Mouse (Mus musculus) layer of hippocampus, postnatal 36 days (tissue): ENCODE data around the gene 9430015G10Rik. TPM values are rescaled to one million over a fixed set of nuclear protein-coding genes. Genes with fewer than 3 reads are reported as not detected.
"Not testable (repeated sequence)": the region's sequence is repeated elsewhere in the genome, so short reads cannot be mapped to it uniquely, and the experiment has no call there.

Source experiments
- DNase-seq, 2 experiments: peaks; one replicate each; pipeline ENCODE4 v3.0.0; 2022
- total RNA-seq, 2 experiments: library from RNA; stranded (reverse); gene quantifications; 2 replicates each; pipeline ENCODE4 v1.2.3; 2021

The 9430015G10Rik gene
- total RNA-seq, 2 experiments from 2014 or later: 31.5 to 32.1 TPM

DNA sequence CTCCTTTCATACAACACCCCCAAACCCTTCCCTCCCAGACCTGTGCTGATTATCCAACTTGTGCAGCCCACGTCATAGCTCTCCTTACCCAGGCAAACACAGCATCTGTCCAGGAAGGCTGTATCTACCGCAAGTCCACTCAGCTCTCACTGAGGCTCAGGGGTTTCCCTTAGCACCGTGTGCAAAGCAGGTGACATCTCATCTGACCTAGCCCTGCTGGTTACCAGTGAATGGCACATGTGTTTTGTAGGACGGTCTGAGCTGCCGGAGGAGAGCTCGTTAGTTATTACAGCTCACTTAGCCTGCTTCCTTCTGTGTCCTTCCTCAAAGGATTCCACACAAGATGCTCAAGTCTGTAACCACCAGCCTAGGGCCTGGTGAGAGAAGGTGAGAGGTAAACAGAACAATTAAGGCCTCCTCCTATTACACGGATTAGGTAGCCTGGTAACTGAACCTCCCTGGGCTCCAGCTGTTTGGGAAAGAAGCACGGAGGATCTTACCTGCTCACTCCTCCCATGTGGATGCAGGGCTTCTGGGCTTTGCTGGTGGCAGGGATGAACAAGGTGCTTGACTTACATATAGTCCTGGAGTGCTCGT lies 11.9 kb upstream of the 9430015G10Rik start:
- no peak for DNase-seq

DNA sequence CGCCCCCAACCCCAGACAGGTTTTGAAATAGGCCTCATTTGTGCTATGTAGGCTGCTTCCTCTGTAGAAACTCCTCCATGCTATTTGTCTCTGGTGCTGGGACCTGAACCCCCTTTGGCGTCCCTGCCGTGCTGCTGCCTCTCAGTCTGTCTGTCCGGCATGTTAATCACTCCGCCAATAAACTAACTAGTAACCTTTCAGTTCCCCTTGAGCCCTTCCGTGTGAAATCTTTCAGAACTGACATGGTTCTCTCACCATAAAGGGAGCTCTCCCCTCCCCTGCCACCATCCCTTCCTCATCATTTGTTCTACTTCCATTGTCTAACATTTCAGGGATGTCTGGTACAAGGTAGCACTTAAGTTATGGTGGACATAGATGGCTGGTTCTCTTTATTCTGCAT lies 10.4 kb upstream of the 9430015G10Rik start:
- no peak for DNase-seq

DNA sequence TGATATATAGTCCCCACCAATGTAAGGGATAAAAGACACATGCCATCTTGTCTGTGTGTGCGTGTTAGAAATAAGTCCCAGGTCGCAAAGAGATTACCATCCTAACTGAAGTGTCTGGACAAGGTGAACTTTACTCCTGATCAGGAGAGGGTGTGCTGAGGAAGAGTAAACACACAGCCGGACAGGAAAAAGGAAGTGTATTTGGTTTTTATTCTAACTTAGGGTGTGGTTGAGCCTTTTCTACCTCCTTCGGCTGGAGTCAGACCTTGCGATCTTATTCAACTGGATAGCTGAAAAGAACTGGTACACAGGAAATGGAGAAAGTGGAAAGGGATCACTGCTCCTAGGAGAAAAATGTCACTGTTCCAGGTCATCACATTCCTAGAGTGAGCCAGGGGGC lies 9.3 kb upstream of the 9430015G10Rik start:
- no peak for DNase-seq

DNA sequence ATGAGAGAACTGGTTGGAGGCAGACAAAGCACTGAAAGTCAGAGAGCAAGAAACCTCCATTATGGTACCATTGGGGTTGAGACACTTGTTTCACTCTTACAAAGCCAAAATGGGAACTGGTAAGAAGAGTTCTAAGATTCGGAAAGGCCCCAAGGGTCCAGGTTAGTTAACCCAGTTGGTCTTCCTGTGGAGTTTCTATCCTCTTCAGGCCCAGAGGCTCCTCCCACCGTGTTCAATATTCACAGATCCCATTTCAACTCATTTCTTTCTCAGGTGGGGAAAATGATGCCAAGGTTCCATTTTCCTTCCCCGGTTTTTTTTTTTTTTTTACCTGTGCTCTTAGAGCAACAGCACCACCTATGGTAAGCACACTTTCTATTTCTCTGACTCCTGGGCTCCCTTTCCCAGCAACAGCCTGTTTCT lies 8.3 kb upstream of the 9430015G10Rik start:
- DNase-seq: no peak

DNA sequence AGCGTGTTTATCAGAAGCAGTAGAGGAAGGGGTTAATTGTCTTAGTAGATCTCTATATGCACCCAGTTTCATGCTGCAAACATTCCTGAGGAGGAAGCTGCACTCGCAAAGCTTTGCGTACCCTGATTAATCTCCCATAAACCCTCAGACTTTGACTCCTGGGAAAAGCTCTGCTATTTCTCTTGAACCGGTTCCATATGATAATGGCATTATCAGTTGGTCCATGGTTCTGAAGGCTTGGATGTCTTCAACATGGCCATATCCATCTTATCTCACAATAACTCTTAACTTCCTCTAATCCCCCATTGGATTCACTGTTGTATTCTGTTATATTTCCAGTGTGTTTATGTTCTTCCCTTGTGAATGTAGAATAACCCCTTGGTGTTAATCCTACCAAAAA lies 6.4 kb upstream of the 9430015G10Rik start:
- no peak for DNase-seq

DNA sequence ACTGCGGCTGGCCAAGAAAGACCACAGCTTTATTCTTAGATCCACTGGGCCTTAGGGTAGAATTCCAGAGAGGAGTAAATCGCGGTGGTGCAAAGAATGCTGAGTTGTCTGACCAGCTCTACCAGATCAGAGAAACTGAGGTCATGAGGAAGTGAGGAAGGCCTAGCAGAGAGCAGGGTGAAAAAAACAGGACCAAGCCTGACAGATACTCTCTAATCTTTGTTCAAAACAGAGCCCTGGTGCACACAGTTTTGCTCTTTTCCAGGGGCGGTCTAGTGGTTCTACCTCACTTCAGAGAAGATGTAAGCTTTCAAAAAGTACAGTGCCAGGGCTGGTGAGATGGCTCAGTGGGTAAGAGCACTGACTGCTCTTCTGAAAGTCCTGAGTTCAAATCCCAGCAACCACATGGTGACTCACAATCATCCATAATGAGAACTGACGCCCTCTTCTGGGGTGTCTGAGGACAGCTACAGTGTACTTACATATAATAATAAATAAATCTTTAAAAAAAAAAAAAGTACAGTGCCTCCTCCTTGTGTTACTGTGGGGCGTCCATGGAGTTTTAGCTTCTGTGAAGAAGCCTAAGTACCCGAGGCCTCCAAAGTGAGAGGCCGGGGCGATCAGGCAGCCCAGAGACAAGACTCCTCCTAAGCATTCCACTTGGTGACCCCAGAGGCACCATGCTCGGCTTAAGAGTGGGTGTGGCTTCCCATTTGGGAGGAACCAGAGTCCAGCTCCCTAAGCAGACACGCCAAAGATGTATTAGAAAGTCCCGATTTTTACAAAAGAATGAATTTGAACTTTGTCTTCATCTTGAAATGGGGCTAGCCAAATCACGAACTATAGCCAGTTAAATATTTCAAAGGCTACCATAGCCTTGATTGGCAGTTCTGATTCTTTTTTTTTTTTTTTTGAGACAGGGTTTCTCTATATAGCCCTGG lies 906 bp upstream of the 9430015G10Rik start:
- peak in 1 of 2 experiments; percentile 8 for DNase-seq

DNA sequence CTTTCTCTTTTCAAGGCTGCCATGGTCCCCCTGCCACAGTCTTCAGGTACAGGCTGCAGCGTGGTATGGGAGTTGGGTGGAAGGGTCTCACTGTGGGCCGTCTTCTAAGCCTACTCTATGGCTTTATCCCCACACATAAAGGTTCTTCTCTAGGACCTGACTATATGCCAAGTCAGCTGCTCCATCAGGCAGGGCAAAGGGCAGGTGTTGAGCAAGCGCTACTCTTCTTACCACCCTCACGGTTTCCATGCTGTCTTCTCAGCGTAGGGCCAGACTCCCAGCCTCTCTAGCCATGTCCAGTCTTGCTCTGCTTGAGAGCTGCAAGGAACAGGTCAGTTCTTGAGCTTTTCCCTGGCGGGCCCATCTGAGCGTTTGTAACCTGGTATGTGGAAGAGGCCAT lies 14.3 kb downstream of the 9430015G10Rik start:
- no peak for DNase-seq

DNA sequence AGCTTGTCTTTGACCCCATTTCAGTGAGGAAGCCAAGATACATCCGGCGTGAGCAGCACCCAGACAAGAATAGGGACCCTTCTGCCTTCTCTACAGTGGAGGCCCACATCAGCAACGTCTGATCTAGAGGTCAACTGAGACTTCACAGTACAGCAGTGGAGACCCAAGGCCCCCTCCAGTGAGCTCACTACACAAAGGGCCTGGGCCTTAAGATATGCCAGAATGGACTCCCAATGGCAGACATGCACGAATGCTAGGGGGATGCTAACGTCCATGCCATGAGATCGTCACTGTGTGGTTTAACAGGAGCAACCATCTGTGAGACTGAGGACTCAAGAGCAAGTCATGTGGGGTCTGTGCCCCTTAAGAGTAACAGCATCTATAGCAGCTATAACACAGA lies 15.6 kb downstream of the 9430015G10Rik start:
- no peak for DNase-seq

DNA sequence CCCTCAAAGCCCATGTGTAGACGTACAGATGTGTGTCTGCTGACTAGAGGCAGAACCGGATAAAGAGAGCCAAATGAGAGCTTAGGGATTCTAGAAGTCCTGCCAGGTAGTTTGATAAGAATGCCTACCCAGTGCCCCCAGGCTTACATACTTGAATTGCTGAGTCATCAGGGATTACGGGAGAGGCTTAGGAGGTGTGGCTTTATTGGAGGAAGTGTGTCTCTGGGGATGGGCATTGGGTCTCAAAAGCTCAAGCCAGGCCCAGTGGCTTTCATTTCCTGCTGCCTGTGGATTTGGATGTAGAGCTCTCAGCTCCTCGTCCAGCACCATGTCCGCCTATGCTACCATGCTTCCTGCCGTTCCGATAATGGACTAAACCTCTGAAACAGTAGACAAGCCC lies 17.1 kb downstream of the 9430015G10Rik start:
- no peak for DNase-seq

DNA sequence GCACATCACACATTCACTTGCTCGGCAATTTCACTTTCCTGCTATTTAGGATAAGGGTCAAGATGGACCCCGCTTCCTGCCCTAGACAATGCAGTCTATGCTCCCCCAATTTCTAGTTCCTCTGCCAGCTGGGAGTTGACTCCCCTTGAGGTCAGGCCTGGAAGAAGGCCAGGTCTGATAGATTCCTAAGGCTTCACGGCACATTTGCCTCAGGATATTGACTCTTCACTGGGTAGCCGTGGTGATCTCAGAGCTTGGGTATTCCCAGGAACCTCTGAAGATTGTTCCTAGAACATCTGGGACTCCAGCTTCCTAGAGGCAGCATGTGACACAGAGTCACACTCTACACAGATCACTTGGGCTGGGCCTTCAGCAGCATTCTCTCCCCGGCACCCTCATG lies 19.0 kb downstream of the 9430015G10Rik start:
- DNase-seq: no peak

DNA sequence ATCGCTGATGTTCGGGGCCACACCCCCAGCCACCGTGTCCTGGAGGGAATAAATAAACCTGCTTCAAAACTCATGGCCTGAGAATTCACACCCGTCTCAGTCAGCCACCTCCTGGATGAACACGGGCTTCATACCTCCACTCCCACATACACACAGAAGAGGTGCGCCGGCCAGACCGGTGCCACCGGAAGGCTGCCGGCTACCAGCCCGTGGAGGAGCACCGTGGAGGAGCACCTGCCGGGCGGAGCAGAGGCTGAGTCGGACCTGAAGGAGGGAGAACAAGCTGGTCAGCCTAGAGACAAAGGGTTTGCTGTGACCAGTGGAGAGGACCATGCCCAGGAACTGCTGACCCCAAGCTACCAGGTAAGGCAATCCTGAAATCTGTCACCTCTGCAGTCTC lies 20.7 kb downstream of the 9430015G10Rik start, which contains the start of gene Rnf223:
Rnf223 (plus strand) TSS at position 78 of the 400 bp plus-strand sequence.
- no peak for DNase-seq

DNA sequence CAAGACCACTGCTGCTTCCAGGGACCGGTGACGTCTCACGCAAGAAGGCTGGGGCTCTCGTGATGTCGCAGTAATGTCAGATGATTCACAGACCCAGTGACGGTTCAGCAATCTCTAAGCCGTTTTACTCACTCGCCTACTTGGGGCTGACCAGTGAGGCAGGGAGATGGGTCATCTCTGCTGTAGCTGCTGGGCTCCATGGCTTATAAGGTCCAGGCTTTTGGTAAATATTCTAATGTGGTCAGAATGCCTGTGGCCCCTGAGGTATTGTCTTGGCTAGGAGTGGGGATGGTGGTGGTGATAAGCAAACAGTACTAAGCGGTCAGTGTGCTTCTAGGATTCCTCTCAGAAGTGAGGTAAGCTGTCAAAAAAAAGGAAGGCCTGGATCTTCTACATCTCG lies 21.2 kb downstream of the 9430015G10Rik start:
- DNase-seq: no peak

DNA sequence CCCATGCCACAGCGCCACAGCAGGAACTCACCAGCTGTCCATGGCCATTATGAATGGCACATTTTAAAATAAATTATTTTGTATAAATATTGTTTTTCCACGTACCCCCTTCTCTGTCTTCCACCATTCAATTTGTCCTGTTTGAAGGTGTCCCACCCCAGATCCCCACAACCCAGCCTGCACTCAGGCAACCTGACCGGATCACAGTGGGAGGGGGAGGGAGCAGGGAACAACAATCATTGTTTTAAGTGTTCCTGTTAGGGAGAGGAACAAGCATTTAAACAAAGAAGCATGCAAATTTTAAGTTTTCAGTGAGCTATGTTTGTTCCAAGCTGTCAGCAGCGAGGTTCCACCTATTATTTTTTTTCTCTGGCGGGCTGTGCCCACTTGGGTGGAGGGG lies 23.6 kb downstream of the 9430015G10Rik start:
- DNase-seq: no peak

DNA sequence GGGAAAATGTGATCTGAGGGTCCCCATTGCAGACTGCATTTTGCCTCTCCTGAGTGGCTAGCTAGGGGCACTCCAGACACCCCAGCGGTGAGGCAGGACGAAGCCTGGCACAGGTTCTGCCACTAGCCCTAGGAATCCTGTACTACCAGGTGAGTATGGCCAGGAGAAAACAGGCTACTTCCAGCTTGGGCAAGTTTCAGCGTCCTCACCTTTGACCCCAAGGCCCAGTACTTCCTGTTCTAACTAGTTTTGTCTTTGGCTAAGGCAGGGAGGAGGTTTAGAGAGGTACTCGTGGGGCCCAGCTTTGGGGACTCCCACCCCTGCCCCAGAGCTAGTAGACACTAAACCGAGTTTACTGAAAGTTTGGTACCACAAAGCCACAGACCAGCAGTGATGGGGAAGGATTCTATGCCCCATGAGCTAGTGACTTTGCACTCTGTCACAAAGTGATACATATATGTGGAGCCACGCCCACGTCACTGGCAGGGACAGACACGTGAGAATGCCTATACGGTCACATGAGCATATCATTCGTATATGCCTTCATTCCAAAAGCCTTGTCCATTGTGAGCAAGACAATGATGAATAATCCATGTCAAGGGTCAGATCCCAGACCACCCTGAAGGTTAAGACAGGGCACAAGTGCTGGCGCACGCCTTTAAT lies 24.3 kb downstream of the 9430015G10Rik start:
- no peak for DNase-seq

DNA sequence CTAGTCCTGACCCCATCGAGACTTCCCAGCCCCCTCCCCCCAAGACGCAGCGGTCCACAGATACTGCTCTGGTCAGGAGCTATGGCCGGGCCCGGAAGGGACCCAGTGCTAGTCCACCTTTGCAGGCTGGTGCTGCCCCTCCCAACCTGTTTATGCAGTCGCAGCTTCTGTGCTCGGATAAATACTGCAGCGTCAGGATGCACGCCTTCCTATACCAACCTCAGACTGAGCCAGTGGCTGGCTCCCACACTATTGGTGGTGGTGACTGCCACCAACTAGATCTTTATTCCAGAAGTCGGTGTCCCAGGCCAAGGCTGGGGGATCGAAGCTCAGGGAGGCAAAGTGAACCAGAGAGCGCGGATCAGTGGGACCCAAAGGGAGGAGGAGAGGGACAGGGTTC lies 25.3 kb downstream of the 9430015G10Rik start:
- no peak for DNase-seq

DNA sequence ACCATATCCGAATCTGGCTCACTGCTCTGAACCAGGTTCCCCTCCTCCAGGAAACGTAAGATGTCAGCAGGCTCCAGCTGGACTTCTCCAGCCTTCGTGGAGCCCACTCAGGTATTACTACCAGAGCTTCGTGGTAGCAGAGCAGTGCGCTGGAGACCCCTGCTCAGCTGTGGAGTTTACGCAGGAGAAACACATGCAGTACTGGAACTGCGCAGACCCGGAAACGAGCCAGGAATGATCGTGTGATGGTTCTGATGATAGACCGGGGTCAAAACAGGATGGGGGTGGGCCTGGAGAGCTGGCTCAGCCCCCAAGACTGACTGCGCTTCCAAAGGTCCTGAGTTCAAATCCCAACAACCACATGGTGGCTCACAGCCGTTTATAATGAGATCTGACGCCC lies 26.0 kb downstream of the 9430015G10Rik start:
- DNase-seq: no peak

DNA sequence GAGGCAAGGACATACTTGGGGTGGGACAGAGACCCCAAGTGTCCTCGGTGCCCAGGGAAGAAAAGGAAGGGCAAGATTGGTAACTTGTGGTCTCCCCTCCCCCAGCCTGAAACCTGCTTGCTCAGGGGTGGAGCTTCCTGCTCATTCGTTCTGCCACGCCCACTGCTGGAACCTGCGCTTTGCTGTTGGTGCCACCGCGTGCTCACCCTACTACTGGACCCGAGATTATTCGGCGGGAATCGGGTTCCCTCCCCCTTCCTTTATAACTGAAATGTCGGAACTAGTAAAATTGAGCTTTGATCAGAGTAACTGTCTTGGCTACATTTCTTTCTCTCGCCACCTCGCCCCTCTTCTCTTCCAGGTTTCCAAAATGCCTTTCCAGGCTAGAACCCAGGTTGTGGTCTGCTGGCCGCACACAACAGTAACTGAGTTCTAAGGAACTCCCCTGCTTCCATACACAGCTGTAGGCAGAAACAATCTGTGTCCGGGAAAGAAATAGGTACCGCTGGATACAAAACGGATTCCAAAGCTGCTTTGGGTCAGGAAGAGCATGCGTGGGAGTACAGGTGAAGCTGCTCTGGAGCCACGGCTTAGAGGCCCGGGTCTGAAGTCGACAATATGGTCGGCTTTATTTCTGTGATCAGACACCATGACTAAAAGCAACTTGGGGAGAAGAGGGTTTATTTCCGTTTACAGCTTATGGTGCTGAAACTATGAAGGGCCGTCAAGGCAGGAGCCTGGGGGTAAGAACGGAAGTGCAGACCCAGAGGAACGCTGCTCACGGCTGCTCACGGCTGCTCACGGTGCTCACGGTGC lies 26.7 kb downstream of the 9430015G10Rik start:
- DNase-seq: no peak

DNA sequence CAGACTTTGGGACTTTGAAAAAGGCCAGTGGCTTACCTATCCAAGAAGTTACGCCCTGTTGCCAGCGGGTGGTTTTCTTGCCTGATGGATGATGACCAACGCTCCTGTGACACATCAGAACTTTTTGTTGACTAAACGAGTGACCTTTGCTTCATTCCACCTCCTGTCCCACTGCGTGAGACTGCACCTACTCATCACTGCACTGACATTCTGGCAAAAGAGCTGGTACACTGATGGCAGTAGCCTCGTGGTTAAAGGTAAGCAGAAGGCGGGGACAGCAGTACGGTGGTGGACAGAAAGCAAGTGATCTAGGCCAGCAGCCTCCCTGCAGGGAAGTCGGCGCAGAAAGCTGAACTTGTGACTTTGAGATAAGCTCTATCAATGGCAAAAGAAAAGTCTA lies 41.1 kb downstream of the 9430015G10Rik start:
- DNase-seq: not testable (repeated sequence)

DNA sequence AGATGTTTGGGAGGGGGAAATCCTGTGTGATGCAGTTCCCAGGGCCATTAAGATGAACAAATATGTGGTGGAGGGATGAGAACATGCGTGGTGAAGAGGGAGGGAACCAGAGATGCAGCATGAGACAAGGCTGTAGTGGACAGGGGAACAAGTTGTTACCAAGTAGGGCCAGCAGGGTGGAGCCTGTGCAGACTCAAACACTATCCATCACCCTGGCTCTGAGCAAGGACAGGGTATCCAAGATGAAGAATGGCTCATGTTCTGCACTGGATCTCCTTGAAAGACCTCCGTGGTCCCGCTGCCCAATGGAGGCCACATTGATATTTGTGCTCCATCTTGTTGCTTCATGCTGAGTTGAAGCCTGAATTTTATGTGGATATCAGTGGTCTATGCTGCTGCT lies 45.0 kb downstream of the 9430015G10Rik start:
- no peak for DNase-seq

DNA sequence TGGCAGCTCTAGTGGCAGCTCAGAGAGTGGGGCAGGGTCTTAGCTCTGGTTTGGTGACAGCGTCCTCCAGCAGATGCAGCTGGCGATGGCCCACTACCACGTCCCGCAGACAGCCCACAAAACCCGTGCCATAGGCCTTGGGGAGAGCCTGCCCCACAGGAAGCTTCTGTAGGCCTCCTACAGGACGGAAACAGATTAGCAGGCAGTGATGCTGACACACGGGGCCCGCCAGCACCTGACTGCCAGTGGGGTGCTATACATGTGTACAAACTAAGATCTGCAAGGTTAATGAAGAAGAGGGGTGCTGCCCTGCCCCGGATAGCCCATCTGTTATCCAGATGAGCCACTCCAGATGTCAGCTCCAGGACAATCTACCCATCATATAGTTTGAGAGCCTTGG lies 56.7 kb downstream of the 9430015G10Rik start:
- no peak for DNase-seq

DNA sequence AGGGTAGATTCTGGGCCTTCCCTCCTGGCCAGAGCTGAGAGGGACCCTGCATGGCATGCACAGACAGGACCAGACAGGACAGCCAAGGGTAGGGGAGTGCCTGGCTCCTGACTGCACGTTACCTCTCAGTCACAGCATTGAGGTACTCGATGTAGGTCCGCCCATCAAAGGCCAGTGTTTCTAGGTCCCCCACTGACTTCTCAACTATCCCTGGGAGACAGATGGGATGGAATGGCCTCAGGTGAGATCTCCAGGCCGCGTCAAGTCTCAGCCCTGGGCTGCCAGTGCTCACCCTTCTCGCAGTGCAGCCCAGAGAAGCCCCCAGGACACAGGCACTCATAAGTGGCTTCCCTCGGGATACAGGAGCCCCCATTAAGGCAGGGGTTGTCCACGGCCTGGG lies 58.8 kb downstream of the 9430015G10Rik start:
- DNase-seq: no peak

DNA sequence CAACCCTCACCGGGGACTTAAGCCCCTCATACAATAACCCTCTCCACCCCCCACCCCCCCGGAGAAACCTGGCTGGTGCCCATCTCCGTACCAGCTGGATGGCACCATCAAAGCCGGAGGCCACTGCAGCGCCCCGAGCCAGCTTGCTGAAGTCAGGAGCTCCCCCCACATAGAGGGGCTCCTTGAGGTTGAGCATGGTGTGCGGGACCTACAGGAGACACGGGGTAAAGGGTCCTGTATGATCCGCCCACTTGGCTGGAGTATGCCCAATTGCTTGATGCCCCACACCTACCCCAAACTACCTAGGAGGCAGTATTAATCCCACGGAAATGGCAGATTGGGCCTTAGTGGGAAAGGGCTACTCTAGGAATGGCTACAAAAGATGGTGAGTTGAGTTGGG lies 59.3 kb downstream of the 9430015G10Rik start:
- no peak for DNase-seq
